Mouse (Mus musculus): ENCODE data around the gene Olfr356. TPM values are rescaled to one million over a fixed set of nuclear protein-coding genes. Genes with fewer than 3 reads are reported as not detected.

Olfr356 gene
- polyA plus RNA-seq (2016; fragmentation: Nextera tagmentation; extraction: Ambion mirVana), result not detected in 2 replicates

- WGBS, result 85% methylated on average over 2 of the region's 2 CpGs
- Histone ChIP-seq H3K27me3 (ENCODE audit: insufficient read depth, poor library complexity, severe bottlenecking) (no peaks in the 10 kb centered on the region), H3K4me1 (replicated peaks) (no peaks in the 10 kb centered on the region), H3K4me3 (no peak within 1 kb of the TSS), H3K9me3 (peaks cover 31% of the 10 kb centered on the region), H3K27ac (no peak within 1 kb of the TSS), H3K36me3 (no peaks in the 10 kb centered on the region)
- no peak for DNase-seq (ENCODE audit: low spot score)
Measured at GRCm38 (mm10) chr2:36936821-36937220, at the start of gene Olfr356. Olfr356 (plus strand) TSS chr2:36937121.

GRCm38 (mm10) chr2:36892836-36893235, 44.1 kb upstream of the Olfr356 start, which contains the start of gene Olfr353:
Olfr353 (minus strand) TSS chr2:36892936.
- Histone ChIP-seq H3K27me3 (ENCODE audit: insufficient read depth, poor library complexity, severe bottlenecking) (no peaks in the 10 kb centered on the region), H3K9me3 (peaks cover 32% of the 10 kb centered on the region), H3K4me1 (replicated peaks) (no peaks in the 10 kb centered on the region), H3K27ac (no peak within 1 kb of the TSS), H3K36me3 (no peaks in the 10 kb centered on the region), H3K4me3 (no peak within 1 kb of the TSS)
- DNase-seq (ENCODE audit: low spot score), result no peak

DNA sequence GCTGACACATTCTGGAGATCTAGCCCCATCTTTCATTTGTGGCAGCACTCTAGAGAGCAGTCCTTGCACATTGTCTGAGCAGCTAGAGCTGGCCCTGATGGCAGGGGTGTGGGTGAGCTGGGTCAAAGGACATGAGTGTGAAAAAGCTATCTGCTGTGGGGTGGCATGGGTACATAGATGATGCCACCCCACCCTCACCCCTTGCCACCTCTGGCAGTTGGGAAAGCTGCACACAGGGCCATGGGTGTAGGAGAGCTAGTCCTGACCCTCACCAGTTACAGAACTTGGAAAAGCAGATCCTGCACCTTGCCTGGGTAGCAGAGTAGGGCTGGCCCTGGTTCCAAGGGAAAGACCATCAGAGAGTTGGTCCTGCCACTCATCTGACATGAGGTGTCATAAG, 39.8 kb upstream of the Olfr356 start:
- H3K27ac ChIP-seq, result no peak overlapping the region
- no peaks in the 10 kb centered on the region for H3K27me3 ChIP-seq (ENCODE audit: insufficient read depth, poor library complexity, severe bottlenecking)
- H3K4me3 ChIP-seq, result no peak overlapping the region
- no peaks in the 10 kb centered on the region for H3K4me1 ChIP-seq (replicated peaks)
- DNase-seq (ENCODE audit: low spot score), result no peak
- peaks cover 40% of the 10 kb centered on the region for H3K9me3 ChIP-seq
- H3K36me3 ChIP-seq, result no peaks in the 10 kb centered on the region

DNA sequence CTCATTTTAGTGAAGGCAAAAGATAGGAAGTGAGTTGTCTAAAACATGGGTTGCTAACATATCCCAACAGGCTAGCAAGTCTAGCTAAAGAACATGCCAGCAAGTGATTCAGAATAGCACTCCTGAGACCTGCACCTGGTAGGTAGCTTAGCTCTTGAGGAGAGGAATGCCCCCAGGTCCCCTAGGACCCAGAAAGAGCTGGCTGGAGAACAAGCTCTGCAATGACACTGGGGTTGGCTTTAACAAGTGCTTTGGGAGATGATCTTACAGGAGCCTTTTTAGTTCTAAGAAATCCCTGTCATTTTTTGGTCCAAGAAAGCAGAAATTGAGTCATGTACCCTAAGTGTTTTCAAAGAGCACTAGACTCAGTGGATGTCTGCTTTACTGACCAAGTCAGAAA, 31.5 kb upstream of the Olfr356 start, which contains the start of gene Olfr354:
TSS of gene Olfr354 (plus strand) at position 301 of the 400 bp plus-strand sequence.
- DNase-seq (ENCODE audit: low spot score), result no peak
- no peaks in the 10 kb centered on the region for H3K27me3 ChIP-seq (ENCODE audit: insufficient read depth, poor library complexity, severe bottlenecking)
- H3K4me1 ChIP-seq (replicated peaks), result no peaks in the 10 kb centered on the region
- H3K27ac ChIP-seq, result no peak within 1 kb of the TSS
- H3K9me3 ChIP-seq, result peaks cover 36% of the 10 kb centered on the region
- no peak within 1 kb of the TSS for H3K4me3 ChIP-seq
- no peaks in the 10 kb centered on the region for H3K36me3 ChIP-seq

- H3K4me1 ChIP-seq (replicated peaks), result no peaks in the 10 kb centered on the region
- peaks cover 18% of the 10 kb centered on the region; the same call in 1 of the 2 replicates for H3K9me3 ChIP-seq
- H3K27ac ChIP-seq, result no peak within 1 kb of the TSS
Measured at GRCm38 (mm10) chr2:36928797-36929196, 8.1 kb upstream of the Olfr356 start, which contains the start of gene Olfr355. Olfr355 (minus strand) TSS chr2:36928897.

More at GRCm38 (mm10) chr2:36928797-36929196, 8.1 kb upstream of the Olfr356 start, which contains the start of gene Olfr355:
- Histone ChIP-seq H3K36me3 (no peaks in the 10 kb centered on the region), H3K4me3 (no peak within 1 kb of the TSS), H3K27me3 (ENCODE audit: insufficient read depth, poor library complexity, severe bottlenecking) (no peaks in the 10 kb centered on the region)
- DNase-seq (ENCODE audit: low spot score), result no peak

Other genes starting within 250 kb of the Olfr356 start
- not detected in 2 replicates for gene Olfr347, start 205.2 kb upstream of the Olfr356 start, polyA plus RNA-seq (2016; fragmentation: Nextera tagmentation; extraction: Ambion mirVana)
- gene Olfr348, start 152.8 kb upstream of the Olfr356 start, polyA plus RNA-seq (2016; fragmentation: Nextera tagmentation; extraction: Ambion mirVana), result not detected in 2 replicates
- not detected in 2 replicates for gene Olfr50, start 146.6 kb upstream of the Olfr356 start, polyA plus RNA-seq (2016; fragmentation: Nextera tagmentation; extraction: Ambion mirVana)
- gene Olfr3, start 120.1 kb upstream of the Olfr356 start, polyA plus RNA-seq (2016; fragmentation: Nextera tagmentation; extraction: Ambion mirVana), result not detected in 2 replicates
- not detected in 2 replicates for gene Olfr350, start 90.8 kb upstream of the Olfr356 start, polyA plus RNA-seq (2016; fragmentation: Nextera tagmentation; extraction: Ambion mirVana)
- not detected in 2 replicates for gene Olfr351, start 74.5 kb upstream of the Olfr356 start, polyA plus RNA-seq (2016; fragmentation: Nextera tagmentation; extraction: Ambion mirVana)
- not detected in 2 replicates for gene Olfr352, start 68.7 kb upstream of the Olfr356 start, polyA plus RNA-seq (2016; fragmentation: Nextera tagmentation; extraction: Ambion mirVana)
- not detected in 2 replicates for gene Olfr353, start 44.2 kb upstream of the Olfr356 start, polyA plus RNA-seq (2016; fragmentation: Nextera tagmentation; extraction: Ambion mirVana)
- not detected in 2 replicates for gene Olfr354, start 31.4 kb upstream of the Olfr356 start, polyA plus RNA-seq (2016; fragmentation: Nextera tagmentation; extraction: Ambion mirVana)
- gene Olfr355, start 8.2 kb upstream of the Olfr356 start, polyA plus RNA-seq (2016; fragmentation: Nextera tagmentation; extraction: Ambion mirVana), result not detected in 2 replicates
- gene Olfr357, start 56.7 kb downstream of the Olfr356 start, polyA plus RNA-seq (2016; fragmentation: Nextera tagmentation; extraction: Ambion mirVana), result not detected in 2 replicates
- gene Olfr358, start 72.2 kb downstream of the Olfr356 start, polyA plus RNA-seq (2016; fragmentation: Nextera tagmentation; extraction: Ambion mirVana), result not detected in 2 replicates
- not detected in 2 replicates for gene Olfr360, start 128.6 kb downstream of the Olfr356 start, polyA plus RNA-seq (2016; fragmentation: Nextera tagmentation; extraction: Ambion mirVana)
- not detected in 2 replicates for gene Olfr361, start 152.2 kb downstream of the Olfr356 start, polyA plus RNA-seq (2016; fragmentation: Nextera tagmentation; extraction: Ambion mirVana)
- gene Olfr362, start 180.8 kb downstream of the Olfr356 start, polyA plus RNA-seq (2016; fragmentation: Nextera tagmentation; extraction: Ambion mirVana), result not detected in 2 replicates
- not detected in 2 replicates for gene Olfr364-ps1, start 202.2 kb downstream of the Olfr356 start, polyA plus RNA-seq (2016; fragmentation: Nextera tagmentation; extraction: Ambion mirVana)

Data from hindbrain, embryonic 10.5 days (tissue).